Mouse (Mus musculus) natural killer cell, adult 2 months (primary cell): ENCODE data around the gene Ppy.
A peak's percentile ranks its signal among the peaks of the same experiment; 100 is the strongest.

Experiments used
- DNase-seq, 2 experiments: peaks; one replicate each; pipeline ENCODE4 v3.0.0; 2022; ENCODE audit warnings: low spot score in 2 of 2

Ppy gene

GRCm38 (mm10) chr11:102087931-102088898, 12.9 kb downstream of the Ppy start, which contains the start of gene Mpp2:
TSS of gene Mpp2 (minus strand) at chr11:102088515.
- DNase-seq = no peak

GRCm38 (mm10) chr11:102087081-102087751, 13.9 kb downstream of the Ppy start:
- peak; percentile 61 to 65 for DNase-seq

DNA sequence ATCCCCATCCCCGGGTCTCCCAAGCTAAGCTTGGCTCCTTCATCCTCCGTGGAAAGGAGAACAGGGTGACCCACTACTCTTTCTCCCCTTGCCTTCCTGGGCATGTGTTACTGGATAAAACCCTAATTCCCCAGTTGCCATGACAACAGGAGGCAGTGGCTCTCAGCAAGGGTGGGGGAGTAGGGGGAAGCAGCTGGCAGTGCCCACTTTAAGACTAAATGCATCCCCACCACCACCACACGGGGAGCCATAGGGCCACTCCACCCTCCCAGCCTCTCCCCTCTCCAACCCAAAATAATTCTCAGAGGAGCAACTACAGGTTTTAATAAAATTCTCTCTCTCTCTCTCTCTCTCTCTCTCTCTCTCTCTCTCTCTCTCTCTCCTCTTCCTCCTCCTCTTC, 14.8 kb downstream of the Ppy start:
- no peak for DNase-seq

DNA sequence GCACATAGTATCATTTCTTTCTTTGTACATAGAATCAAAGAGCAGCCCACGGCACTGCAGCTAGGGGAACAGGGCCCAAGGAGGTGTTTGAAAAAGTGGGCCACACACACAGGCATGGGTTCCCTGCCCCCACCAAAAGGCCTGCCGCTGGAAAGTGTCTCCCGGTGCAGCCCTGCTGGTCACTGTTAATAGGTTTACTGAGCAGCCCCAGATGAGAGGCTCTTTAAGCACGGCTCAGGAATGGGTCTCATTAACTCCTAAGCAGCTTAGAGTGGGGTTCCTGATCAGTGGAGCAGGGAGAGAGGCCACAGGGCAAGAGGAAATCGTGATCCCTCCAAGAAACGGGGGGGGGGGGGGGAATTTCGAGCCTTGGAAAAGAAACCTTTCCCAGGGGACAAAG, 17.0 kb downstream of the Ppy start:
- DNase-seq = no peak

DNA sequence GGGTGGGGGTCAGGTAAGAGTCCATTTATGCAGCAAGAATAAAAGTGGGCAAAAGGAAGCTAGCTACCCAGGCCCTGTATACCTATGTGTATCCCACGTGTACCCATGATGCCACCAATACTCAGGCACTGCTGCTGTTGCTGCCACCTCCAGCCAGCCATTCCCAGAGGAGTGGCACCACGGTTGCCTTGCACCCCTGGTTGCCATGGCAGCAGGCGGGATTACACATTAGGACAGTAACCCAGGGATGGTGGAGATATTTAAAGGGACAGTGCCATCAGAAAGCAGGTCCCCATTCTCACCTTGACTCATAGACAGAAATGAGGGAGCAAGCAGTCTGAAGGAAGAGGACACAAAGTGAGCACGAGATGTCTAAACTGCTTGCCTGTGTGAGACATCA, 17.9 kb downstream of the Ppy start:
- DNase-seq = no peak

DNA sequence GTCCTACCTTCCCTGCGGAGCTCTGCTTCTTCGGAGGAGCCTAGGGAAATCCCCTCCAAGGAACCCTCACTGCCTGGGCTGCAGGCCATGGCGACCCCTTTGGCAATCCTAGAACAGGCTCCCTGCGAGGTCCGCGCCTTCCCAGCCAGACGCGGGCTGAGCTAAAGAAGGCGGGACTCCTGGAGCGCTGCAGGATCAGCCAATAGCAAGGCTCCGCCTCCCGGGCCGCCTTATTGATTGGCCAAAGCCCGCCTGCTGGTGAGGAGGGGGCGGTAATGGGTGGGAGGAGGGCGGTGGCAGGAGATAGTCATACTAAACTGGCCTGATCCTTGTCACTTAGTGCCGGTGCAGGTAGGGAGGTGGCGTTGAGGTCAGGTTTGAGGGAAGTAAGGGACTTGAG, 18.8 kb downstream of the Ppy start:
- DNase-seq = no peak

DNA sequence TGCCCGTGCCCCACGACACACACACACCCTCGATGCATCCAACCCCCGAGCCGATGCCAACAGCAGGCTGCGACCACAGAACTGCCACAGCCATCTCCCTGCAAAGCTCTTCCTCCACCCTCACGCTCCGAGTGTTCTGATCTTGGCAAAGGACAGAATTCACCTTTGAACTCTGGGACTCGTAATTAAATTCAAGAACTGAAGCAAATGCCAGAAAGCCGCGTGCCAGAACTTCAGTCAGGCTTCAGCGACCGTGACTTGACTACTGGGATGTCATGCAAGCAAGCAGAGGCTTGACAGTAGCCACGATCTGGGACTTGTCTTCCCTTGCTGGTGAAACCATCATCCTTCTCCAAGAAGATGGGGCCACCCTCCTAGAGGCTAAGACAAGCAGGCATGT, 27.4 kb downstream of the Ppy start:
- no peak for DNase-seq

DNA sequence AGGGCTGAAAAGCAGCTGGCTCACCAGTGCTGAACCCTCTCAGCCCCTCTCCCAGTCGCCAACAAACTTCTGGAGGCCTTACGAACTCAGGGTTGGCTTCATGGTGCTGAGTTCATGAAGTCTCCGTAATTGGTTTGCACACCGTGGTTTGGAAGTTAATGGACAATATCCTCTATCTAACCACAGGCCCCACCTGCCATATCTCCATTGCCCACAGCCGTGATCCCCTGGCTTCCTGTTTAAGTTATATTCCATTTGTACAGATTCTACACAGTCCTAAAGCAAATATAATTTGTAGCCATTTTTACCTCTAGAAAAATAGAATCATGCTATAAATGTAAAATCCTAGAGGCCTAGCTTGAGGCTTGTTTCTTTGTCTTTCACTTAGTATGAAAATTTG, 28.4 kb downstream of the Ppy start:
- DNase-seq = no peak

DNA sequence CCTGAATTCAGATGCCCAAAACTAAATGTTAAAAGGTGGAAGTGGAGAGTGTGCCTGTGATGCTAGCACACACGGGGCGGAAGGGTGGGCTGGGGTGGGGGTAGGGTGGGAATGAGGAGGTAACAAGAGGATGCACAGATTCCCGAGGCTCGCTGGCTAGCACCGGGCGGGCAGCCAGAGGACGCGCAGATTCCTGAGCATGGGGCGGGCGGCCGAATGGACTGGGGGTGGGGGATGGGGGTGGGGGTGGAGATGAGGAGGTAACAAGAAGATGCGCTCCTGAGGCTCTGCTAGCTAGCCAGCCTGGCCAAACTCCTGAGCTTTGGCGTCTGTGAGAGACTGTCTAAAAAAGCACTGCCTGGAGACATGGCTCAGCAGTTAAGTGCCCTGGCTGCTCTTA, 30.7 kb downstream of the Ppy start:
- no peak for DNase-seq

GRCm38 (mm10) chr11:102069633-102070032, 31.5 kb downstream of the Ppy start:
- no peak for DNase-seq

DNA sequence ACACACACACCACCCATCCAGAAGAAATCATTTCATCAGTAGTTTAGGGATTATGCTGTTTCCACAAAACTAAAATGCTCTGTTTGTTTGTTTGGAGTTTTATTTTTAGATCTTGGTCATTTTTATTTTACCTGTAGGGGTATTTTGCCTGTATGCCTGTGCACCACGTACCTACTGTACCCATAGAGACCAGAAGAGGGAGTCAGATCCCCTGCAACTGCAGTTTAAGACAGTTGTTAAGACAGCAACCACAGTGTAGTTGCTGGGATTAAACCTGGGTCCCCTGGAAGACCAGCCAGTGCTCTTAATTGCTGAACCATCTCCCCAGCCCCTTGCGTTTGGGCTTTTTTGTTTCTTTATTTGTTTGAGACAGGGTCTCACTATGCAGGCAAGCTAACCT, 32.1 kb downstream of the Ppy start:
- no peak for DNase-seq

GRCm38 (mm10) chr11:102063076-102063475, 38.0 kb downstream of the Ppy start:
- no peak for DNase-seq

DNA sequence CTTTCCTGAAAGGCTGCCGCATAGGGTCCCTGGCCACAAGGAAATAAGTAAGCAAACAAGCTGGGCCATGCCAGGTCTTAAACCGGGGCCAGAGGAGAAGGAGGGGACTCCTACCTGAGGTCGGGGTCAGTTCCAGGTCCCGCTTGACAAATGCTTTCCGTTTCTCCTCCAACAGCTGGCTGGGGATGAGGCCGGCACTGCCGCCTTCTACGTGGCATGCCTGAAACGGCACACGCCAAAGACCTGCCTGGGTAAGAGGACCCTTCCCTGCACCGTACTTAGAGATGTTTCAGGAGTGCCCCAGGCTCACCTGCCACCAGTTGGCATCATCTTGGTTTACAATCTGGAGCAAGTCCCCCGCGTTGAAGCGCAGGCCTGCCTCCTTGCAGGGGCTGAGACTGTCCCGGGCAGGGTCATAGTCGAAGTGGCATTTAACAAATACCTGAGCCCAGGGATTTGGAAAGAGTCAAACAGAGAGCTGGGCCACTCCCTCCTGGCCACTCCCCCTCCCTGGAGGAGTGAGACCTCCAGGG, 39.1 kb downstream of the Ppy start:
- DNase-seq = no peak

GRCm38 (mm10) chr11:102061236-102061940, 39.7 kb downstream of the Ppy start:
- peak; percentile 29 to 58 for DNase-seq

GRCm38 (mm10) chr11:102053847-102054246, 47.3 kb downstream of the Ppy start:
- DNase-seq = peak in 1 of 2 experiments; percentile 41

- DNase-seq = no peak
Observed at GRCm38 (mm10) chr11:102053183-102053582, 47.9 kb downstream of the Ppy start.

GRCm38 (mm10) chr11:102052697-102053096, 48.4 kb downstream of the Ppy start:
- DNase-seq = no peak

GRCm38 (mm10) chr11:102051954-102052353, 49.2 kb downstream of the Ppy start:
- no peak for DNase-seq

- no peak for DNase-seq
Observed at GRCm38 (mm10) chr11:102051541-102051940, 49.6 kb downstream of the Ppy start.
